ENCODE assay signal across 8 mouse cellular contexts in genomic region chr10:50592355-50593293, GRCm38 (mm10). TPM values are rescaled to one million over a fixed set of nuclear protein-coding genes. Genes with fewer than 3 reads are reported as not detected.
DNase-seq lines count a peak whose midpoint lies in the region; ATAC-seq and TF ChIP-seq lines count a peak whose summit lies in the region.

TSS of gene Ascc3 (plus strand) at chr10:50592669.

- ATAC-seq in hematopoietic stem cell, adult 5-6 weeks (replicated peaks in 1 of 2; ENCODE audit: insufficient read depth in 1 of 2, low FRiP score in 2 of 2, low TSS enrichment in 1 of 2, low read depth in 1 of 2, poor library complexity in 2 of 2, severe bottlenecking in 2 of 2), result peak; percentile 88 to 93
- ATAC-seq in lung, embryonic 16.5 days (ENCODE audit: low read depth), result peak; percentile 100

- no peaks in the 10 kb centered on the region for H3K27me3 ChIP-seq in MEL (ENCODE audit: control insufficient read depth in 1 of 2, insufficient read depth in 2 of 2, low read length in 2 of 2)
- H3K27me3 ChIP-seq in cerebellum, adult 2 months (ENCODE audit: control insufficient read depth, insufficient read depth, low read length), result no peaks in the 10 kb centered on the region
- H3K27me3 ChIP-seq in lung, embryonic 16.5 days (ENCODE audit: control insufficient read depth, insufficient read depth, low read depth, low read length), result no peaks in the 10 kb centered on the region

- peak; percentile 92 for DNase-seq in MEL (ENCODE audit: low read depth, low spot score)
- peak; percentile 90 to 94 for DNase-seq in cerebellum, adult 2 months
- DNase-seq in forelimb bud, embryonic 11.5 days (ENCODE audit: low read depth, low spot score), result peak; percentile 91
- DNase-seq in layer of hippocampus, adult 9-10 months (ENCODE audit: low spot score), result peak; percentile 78
- peak; percentile 93 for DNase-seq in ovary, postnatal 10 days (ENCODE audit: low spot score)
- DNase-seq in thymus, postnatal 10 days (ENCODE audit: low spot score in 2 of 2), result peak; percentile 79 to 85

- no peak for TF ChIP-seq EP300 in MEL (IDR thresholded peaks at IDR 0.05; ENCODE audit: low read depth in 1 of 2, low read length in 2 of 2)

- no peaks in the 10 kb centered on the region for H3K9me3 ChIP-seq in MEL (replicated peaks; ENCODE audit: insufficient read depth, low read length)
- H3K9me3 ChIP-seq in lung, embryonic 16.5 days (ENCODE audit: control insufficient read depth, low read length), result no peaks in the 10 kb centered on the region

- peak within 1 kb of the TSS; percentile 93 for H3K9ac ChIP-seq in MEL (ENCODE audit: control insufficient read depth, low read depth, low read length, poor library complexity, severe bottlenecking)
- peak within 1 kb of the TSS; percentile 88 for H3K9ac ChIP-seq in lung, embryonic 16.5 days (ENCODE audit: low read length)

- peaks cover 0 to 22% of the 10 kb centered on the region in 2 experiments; a peak in 2 of 4 replicates for H3K4me1 ChIP-seq in MEL (ENCODE audit: control insufficient read depth in 1 of 2, insufficient read depth in 2 of 2, low read length in 2 of 2)
- H3K4me1 ChIP-seq in cerebellum, adult 2 months (ENCODE audit: control insufficient read depth, insufficient read depth, low read length), result no peaks in the 10 kb centered on the region
- no peaks in the 10 kb centered on the region; the same call in 1 of the 2 replicates for H3K4me1 ChIP-seq in lung, embryonic 16.5 days (replicated peaks; ENCODE audit: control insufficient read depth, insufficient read depth, low read length)

- TF ChIP-seq CTCF in MEL (IDR thresholded peaks at IDR 0.05 in 2 of 3, conservative IDR thresholded peaks at IDR 0.05 in 1 of 3; ENCODE audit: control insufficient read depth in 1 of 3, insufficient read depth in 1 of 3, low read depth in 2 of 3, low read length in 3 of 3, poor library complexity in 1 of 3, severe bottlenecking in 1 of 3), result no peak
- TF ChIP-seq CTCF in cerebellum, adult 2 months (IDR thresholded peaks at IDR 0.05; ENCODE audit: borderline replicate concordance, insufficient read depth, low read depth, low read length), result no peak

- WGBS in cerebellum, adult 2 months, result under 1% methylated on average over 79 of the region's 79 CpGs
- WGBS in lung, embryonic 16.5 days, result under 1% methylated on average over 60 of the region's 79 CpGs

- TF ChIP-seq RAD21 in MEL (IDR thresholded peaks at IDR 0.05; ENCODE audit: low read depth, low read length), result no peak

- peaks cover 0 to 25% of the 10 kb centered on the region in 2 experiments; a peak in 2 of 4 replicates for H3K36me3 ChIP-seq in MEL (ENCODE audit: control insufficient read depth in 1 of 2, insufficient read depth in 2 of 2, low read length in 2 of 2)
- no peaks in the 10 kb centered on the region for H3K36me3 ChIP-seq in lung, embryonic 16.5 days (ENCODE audit: control insufficient read depth, insufficient read depth, low read length)

- peaks cover 19% of the 10 kb centered on the region for H3K79me2 ChIP-seq in MEL (ENCODE audit: control insufficient read depth, insufficient read depth, low read length, poor library complexity)

- H3K27ac ChIP-seq in MEL (ENCODE audit: control insufficient read depth, low read depth, low read length), result peak within 1 kb of the TSS; percentile 82
- peak within 1 kb of the TSS; percentile 95 for H3K27ac ChIP-seq in cerebellum, adult 2 months (ENCODE audit: insufficient read depth, low read length)
- peak within 1 kb of the TSS; percentile 95 for H3K27ac ChIP-seq in lung, embryonic 16.5 days (ENCODE audit: low read length)

- H3K4me2 ChIP-seq in lung, embryonic 16.5 days (ENCODE audit: low read depth, low read length), result peak within 1 kb of the TSS; percentile 56

- TF ChIP-seq POLR2A in MEL (IDR thresholded peaks at IDR 0.05; ENCODE audit: control insufficient read depth in 1 of 2, insufficient read depth in 1 of 2, low read depth in 1 of 2, low read length in 2 of 2, poor library complexity in 1 of 2), result peak in 1 of 2 experiments; percentile 89; a peak in 2 of 4 replicates
- peak; percentile 68 for TF ChIP-seq POLR2A in cerebellum, adult 2 months (IDR thresholded peaks at IDR 0.05; ENCODE audit: borderline replicate concordance, insufficient read depth, low read length)

- H3K4me3 ChIP-seq in MEL (ENCODE audit: control insufficient read depth in 1 of 2, insufficient read depth in 1 of 2, low read depth in 2 of 2, low read length in 2 of 2), result peak within 1 kb of the TSS; percentile 93 to 94
- H3K4me3 ChIP-seq in cerebellum, adult 2 months (replicated peaks; ENCODE audit: insufficient read depth, low read depth, low read length), result peak within 1 kb of the TSS; percentile 94
- peak within 1 kb of the TSS; percentile 93 for H3K4me3 ChIP-seq in lung, embryonic 16.5 days (ENCODE audit: low read length)

TF ChIP-seq in MEL, 35 proteins besides CTCF, POLR2A, EP300 and RAD21:
- TF ChIP-seq GABPA (IDR thresholded peaks at IDR 0.05; ENCODE audit: low read depth, low read length) (0 out of 2 replicates have a peak, but pooled peaks have one; percentile 24), ETS1 (IDR thresholded peaks at IDR 0.05; ENCODE audit: low read depth, low read length) (no peak), MAX (IDR thresholded peaks at IDR 0.05; ENCODE audit: low read length) (0 out of 2 replicates have a peak, but pooled peaks have one; percentile 40), CHD1 (IDR thresholded peaks at IDR 0.05; ENCODE audit: low read depth, low read length) (0 out of 2 replicates have a peak, but pooled peaks have one; percentile 32), HCFC1 (IDR thresholded peaks at IDR 0.05; ENCODE audit: low read depth, low read length) (peak; percentile 79), GATA1 (IDR thresholded peaks at IDR 0.05; ENCODE audit: low read depth, low read length) (no peak), TCF12 (IDR thresholded peaks at IDR 0.05; ENCODE audit: low read depth, low read length) (peak; percentile 29; the same call in 1 of the 2 replicates), TAL1 (IDR thresholded peaks at IDR 0.05; ENCODE audit: low read length) (no peak), NELFE (IDR thresholded peaks at IDR 0.05; ENCODE audit: low read depth, low read length) (peak; percentile 78), SIN3A (IDR thresholded peaks at IDR 0.05; ENCODE audit: low read length) (peak; percentile 72), POLR2AphosphoS2 (IDR thresholded peaks at IDR 0.05; ENCODE audit: low read length) (peak; percentile 83; the same call in 1 of the 2 replicates), ZMIZ1 (IDR thresholded peaks at IDR 0.05; ENCODE audit: low read depth, low read length) (no peak), MAZ (IDR thresholded peaks at IDR 0.05; ENCODE audit: low read depth, low read length) (peak; percentile 57; the same call in 1 of the 2 replicates), POLR2AphosphoS5 (IDR thresholded peaks at IDR 0.05; ENCODE audit: borderline replicate concordance, low read depth, low read length) (no peak), ELF1 (IDR thresholded peaks at IDR 0.05; ENCODE audit: low read depth, low read length) (peak; percentile 76), TBP (IDR thresholded peaks at IDR 0.05; ENCODE audit: low read depth, low read length) (peak; percentile 77), UBTF (IDR thresholded peaks at IDR 0.05; ENCODE audit: borderline replicate concordance, insufficient read depth, low read depth, low read length) (no peak), BHLHE40 (IDR thresholded peaks at IDR 0.05; ENCODE audit: borderline replicate concordance, low read depth, low read length) (no peak), MXI1 (IDR thresholded peaks at IDR 0.05; ENCODE audit: low read depth, low read length) (peak; percentile 86; the same call in 1 of the 2 replicates)
TF ChIP-seq in MEL: peak in this region for 12.

RNA-seq across cellular contexts. Expression of gene Ascc3, which starts in this region (rescaled TPM):
- total RNA-seq in MEL (2012; rRNA removed), result 24.3 and 31.4 TPM in 2 replicates
- polyA plus RNA-seq in MEL (2012; ENCODE audit: insufficient read depth in 1 of 2, insufficient read length in 2 of 2, low read depth in 1 of 2, low replicate concordance in 2 of 2, missing spikeins in 1 of 2), result 100 to 1,000 TPM in 1 of 2 experiments, 10 to 100 TPM in 1; 22.6 to 131 TPM
- 16.1 and 18.0 TPM in 2 replicates for polyA plus RNA-seq in cerebellum, adult 2 months (2012; rRNA removed)
- total RNA-seq in hematopoietic stem cell, adult 5-6 weeks (2017), result 45.5 and 53.3 TPM in 2 replicates
- 19.9 and 20.1 TPM in 2 replicates for polyA plus RNA-seq in lung, embryonic 16.5 days (2015; fragmentation: Nextera tagmentation; extraction: Ambion mirVana)

Comparison
In these comparisons a context has a peak if more than half of its experiments do, and no peak if none do; other contexts are left out.
1. Peak in every context shown above with its lines: DNase-seq, ATAC-seq, H3K4me3 ChIP-seq and H3K27ac ChIP-seq.